Mouse (Mus musculus): Measurements from ENCODE around the gene Reep3. TPM values are rescaled to one million over a fixed set of nuclear protein-coding genes. Genes with fewer than 3 reads are reported as not detected.
"Not testable (repeated sequence)": the region's sequence is repeated elsewhere in the genome, so short reads cannot be mapped to it uniquely, and the experiment has no call there.

Gene Reep3
- total RNA-seq, 1 experiment from 2014 or later = 52.6 TPM

DNA sequence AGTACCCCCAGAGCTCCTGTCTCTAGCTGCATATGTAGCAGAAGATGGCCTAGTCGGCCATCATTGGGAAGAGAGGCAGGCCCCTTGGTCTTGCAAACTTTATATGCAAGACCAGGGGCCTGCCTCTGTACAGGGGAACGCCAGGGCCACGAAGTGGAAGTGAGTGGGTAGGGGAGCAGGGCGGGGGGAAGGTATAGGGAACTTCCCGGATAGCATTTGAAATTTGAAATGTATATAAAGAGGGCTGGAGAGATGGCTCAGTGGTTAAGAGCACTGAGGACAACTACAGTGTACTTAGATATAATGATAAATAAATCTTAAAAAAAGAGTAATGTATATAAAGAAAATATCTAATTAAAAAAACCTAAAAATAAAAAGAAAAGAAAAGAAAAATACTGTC is 16.2 kb upstream of the Reep3 start:
- ATAC-seq (ENCODE audit: extremely low read depth, insufficient number of reproducible peaks, low FRiP score, poor library complexity, severe bottlenecking) = not testable (repeated sequence)

DNA sequence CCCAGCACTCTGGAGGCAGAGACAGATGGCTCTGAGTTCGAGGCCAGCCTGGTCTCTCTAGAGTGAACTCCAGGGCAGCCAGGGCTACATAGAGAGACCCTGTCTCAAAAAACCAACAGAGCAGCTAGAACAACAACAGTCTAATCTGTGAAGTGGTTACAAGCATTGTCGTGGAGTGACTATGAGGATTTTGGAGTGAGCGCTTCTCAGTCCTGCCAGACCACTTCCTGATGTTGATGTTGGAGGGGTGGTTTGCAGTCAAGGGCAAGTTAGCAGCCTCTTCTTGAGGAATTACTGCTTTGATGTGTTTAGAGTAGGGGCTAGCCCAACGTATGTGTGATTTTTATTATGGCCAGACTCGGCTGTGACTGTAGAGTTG is 15.0 kb upstream of the Reep3 start:
- ATAC-seq (ENCODE audit: extremely low read depth, insufficient number of reproducible peaks, low FRiP score, poor library complexity, severe bottlenecking) = no peak

DNA sequence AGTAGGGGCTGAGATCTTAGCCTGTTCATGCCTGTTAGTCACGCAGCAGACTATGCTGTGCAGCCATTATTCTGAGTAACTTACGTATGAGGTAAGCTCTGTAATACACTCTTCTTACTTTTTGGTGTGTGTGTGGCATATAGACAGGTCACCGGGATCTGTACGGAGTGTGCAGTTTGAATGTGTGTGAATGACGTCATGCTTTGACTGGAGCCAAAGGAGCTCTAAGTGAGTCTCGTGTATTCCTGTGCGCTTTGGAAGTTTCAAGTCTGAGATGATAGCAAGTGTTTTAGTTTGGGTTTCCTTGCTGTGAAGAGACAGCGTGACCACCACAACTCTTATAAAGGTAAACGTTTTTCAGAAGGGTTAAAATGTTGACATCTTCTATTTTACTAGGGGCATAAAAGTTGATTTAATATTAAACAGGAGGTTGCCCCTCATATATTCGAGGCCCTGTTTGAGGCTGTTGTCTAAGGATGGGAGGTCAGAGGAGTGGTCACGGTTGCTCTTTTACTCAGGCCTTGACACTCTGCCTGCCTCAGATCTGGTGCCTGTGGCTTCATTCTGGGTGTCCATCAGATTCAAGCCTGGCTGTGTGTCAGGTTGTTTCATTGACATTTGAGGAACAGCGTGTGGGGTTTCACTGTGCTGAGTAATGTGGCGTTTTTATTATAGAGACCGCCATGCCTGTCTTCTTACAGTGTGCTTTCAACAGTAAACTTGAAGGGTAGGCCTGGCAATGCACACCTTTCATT is 14.5 kb upstream of the Reep3 start:
- no peak for ATAC-seq (ENCODE audit: extremely low read depth, insufficient number of reproducible peaks, low FRiP score, poor library complexity, severe bottlenecking)

DNA sequence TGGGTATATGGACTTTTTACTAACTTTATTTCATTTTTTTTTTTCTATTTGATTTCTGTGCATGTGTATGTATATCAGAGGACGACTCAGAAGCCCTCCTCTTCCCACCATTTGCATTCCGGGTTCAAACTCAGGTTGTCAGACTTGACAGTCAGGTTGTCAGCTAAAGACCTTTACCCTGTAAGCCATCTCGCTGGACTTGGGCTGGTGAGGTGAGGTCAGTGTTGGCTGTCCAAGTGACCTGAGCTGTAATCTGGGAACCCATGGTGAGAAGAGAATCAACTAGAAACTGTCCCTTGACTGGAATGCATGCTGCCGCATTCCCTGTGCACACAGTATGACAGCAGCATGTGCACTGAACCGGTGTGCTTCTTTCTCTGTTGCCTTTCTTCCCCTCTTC is 12.9 kb upstream of the Reep3 start:
- ATAC-seq (ENCODE audit: extremely low read depth, insufficient number of reproducible peaks, low FRiP score, poor library complexity, severe bottlenecking) = no peak

DNA sequence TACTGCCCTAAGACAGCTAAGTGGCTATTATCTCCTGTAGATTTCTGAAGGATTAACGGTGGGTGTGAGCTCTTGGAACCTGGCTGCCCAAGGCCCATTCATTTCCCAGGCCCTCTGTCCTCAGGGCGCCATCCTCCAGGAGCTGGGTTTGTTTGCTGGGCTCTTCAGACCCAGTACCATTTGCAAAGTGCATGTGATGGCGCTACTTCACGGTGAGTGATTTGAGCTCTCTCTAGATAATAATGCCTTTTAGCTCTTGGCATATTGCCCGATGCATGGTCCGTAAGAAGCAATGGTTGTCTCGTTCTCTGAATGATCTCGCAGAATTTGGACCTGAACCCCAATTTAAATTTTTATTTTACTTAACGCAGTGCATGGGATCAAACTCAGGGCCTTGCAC is 11.4 kb upstream of the Reep3 start:
- no peak for ATAC-seq (ENCODE audit: extremely low read depth, insufficient number of reproducible peaks, low FRiP score, poor library complexity, severe bottlenecking)

DNA sequence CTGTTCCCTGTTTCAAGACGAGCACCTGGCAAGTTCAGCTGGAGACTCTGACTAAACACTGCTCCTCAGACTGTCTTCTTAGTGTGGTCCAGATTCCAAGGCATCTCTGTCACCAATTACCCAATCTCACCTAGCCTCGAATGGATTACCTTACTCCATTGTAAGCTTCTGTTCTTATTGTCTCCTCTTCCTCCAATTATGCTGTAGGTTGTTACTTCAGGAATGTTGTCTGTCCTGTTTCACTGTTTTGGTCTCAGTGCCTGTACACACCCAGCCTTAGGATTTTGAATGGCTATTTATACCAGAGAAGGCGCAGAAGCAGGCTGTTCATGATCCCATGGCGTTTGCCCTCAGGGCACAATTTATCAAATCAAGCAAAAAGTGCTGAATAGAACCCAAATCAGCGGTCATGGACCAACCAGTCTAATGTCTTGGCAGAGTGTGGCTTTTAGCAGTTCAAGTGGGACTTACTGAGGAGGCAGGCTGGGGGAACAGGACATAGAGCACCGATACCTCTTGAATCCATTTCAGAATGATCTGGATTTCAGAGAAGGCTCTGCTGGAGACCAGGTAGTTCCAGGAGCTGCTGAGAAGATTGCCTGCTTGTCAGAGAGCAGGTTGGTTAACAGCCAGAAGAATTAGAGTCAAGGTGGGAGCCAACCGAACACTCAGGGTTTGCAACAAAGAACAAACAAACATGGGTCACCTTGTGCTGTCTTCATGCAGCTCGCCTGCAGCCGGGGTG is 10.4 kb upstream of the Reep3 start:
- no peak for ATAC-seq (ENCODE audit: extremely low read depth, insufficient number of reproducible peaks, low FRiP score, poor library complexity, severe bottlenecking)

DNA sequence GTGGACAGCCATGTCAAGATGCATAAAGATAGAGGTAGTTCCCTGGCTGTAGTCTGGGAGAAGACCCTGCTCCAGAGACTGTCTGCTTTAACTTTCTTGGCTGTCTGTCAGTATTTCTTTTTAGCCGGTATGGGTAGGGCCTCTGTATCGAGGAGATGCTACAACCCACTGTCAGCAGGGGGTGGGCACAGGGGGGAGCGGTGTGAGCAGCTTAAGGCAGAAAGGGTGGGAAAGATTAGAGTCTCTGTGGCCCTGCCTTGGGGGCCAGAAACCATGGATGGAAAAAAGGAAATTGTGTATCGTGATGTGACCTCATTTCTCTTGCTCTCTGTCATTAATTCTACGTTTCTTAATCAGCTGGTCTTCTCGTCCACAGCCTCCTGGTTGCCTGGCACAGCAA is 9.7 kb upstream of the Reep3 start:
- no peak for ATAC-seq (ENCODE audit: extremely low read depth, insufficient number of reproducible peaks, low FRiP score, poor library complexity, severe bottlenecking)

DNA sequence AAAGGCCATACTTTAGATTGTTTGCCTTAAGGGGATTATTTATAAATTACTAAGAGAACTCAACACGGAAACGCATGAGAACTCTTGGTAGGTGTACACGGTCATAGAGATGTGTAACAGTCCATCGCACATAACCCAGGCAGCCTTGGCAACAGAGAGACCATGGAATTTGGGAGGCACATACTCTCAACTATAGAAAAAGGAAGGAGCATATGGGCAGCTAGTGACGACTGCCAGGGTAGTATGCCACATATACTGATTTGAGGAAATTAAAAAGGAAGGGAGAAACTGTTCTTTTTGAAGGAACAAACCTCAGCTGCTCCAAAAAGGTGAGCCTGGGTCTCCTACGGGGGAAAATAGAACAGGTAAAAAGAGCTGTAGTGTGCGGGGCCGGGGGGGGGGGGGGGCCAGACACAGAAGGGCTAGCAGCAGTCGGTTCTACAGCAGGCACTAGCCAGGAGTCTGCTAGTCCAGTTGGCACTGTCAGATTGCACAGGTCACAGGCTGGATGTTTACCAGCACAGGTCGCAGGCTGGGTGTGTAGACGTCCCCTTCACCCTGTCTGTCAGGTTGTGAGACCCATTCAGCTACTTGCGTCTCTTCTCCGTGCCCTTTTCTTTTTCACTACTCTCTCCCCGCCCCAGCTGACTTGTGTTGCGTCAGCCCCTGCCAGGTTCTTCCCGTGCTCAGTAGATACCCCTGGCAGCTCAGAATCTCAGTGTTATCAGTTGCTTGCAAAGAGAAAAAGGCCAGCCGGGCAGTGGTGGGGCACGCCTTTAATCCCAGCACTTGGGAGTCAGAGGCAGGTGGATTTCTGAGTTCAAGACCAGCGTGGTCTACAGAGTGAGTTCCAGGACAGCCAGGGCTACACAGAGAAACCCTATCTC is 8.8 kb upstream of the Reep3 start:
- no peak for ATAC-seq (ENCODE audit: extremely low read depth, insufficient number of reproducible peaks, low FRiP score, poor library complexity, severe bottlenecking)

DNA sequence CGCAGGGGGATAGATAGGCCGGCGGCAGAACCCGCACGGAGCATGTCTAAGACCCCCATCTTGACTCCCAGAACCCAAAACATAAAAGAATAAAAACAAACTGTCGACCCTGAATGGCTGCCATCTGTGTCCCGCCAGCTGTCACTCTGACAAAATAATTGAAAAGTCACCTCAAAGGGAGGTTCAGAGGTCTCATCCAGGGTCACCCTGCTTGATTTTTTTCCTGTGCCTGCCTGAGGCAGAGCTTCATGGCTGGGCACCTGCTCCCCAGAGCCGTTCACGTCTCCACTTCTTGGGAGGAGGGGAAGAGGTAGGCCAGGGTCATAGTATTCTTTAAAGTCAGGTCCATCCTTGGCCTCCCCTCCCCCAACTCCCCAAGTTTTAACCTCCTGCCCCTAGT is 7.8 kb upstream of the Reep3 start:
- ATAC-seq (ENCODE audit: extremely low read depth, insufficient number of reproducible peaks, low FRiP score, poor library complexity, severe bottlenecking) = no peak

DNA sequence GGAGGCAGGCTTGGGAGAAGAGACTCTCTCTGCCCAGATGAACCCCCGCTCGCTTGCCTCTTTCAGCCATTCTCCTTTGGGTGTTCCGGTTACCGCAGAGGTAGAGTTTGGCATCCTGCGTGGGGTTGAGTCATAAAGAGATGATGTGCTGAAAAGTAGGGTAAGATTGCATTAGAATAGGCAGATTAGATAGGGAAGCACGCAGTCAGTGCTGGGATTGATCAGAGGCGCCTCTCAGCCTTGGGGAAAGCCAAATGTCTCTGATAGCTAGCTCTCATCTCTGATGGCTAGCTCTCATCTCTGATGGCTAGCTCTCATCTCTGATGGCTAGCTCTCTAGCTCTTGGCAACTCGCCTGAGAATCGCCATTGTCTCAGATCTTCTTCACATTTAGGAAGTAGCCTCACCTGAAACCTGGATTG is 4.1 kb upstream of the Reep3 start:
- ATAC-seq (ENCODE audit: extremely low read depth, insufficient number of reproducible peaks, low FRiP score, poor library complexity, severe bottlenecking) = no peak

DNA sequence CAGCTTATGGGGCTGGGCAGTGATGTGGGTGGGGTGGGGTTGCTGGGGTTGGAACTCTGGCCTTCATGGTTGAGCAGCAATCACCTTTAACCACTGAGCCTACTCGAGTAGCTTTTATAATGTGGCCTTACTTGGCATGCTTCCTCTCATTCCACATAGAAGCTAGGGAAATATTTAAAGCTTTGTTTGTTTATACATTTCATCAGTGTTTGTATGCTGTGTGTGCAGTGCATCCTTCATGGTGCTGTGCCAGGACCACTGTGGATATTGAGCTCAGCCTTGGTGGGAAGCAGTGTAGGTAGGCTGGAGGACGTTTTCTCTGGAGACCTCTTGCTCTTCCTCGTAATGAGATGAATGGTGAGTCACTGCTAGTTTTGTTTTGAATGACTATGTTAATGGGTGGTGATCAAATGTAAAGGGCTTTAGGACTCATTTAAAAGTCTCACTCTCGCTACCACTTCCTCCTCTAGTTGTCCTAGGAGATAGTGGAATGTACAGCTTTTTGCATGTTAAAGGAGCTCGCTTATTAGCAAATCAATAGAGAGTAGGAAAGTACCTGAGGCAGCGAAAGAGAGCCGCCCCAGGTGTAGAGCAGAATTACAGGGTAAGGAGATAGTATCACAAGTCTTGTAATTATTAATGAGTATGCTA is 3.4 kb upstream of the Reep3 start:
- no peak for ATAC-seq (ENCODE audit: extremely low read depth, insufficient number of reproducible peaks, low FRiP score, poor library complexity, severe bottlenecking)

DNA sequence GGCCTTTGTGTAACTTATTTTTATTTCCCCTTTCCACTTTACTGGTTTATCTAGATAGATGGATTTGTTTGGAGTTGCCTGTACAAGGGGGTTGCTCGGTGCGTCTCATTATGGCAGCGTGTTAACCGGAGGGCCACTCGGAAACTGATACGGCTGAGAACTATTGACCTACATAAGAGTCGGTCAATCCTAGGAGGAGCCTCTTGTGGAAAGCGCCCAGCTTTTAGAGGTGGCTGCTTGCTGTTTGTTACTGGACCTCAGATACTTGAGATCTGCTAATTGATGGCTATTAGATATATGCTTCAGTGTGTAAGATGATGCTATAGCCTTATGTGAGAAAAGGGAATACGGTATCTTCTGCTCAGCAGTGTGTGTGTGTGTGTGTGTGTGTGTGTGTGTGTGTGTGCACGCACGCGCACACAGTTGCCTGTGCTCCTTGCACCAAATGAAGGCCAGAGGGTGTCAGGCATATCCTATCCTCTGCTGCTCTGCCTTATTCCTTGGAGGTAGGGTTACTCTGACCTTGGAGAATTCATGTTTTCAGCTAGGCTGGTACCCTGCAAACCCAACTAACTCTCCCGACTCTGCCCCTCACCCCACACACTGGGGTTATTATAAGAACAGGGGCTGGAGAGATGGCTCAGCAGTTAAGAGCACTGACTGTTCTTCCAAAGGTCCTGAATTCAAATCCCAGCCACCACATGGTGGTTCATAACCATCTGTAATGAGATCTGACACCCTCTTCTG is 2.6 kb upstream of the Reep3 start:
- ATAC-seq (ENCODE audit: extremely low read depth, insufficient number of reproducible peaks, low FRiP score, poor library complexity, severe bottlenecking) = no peak

DNA sequence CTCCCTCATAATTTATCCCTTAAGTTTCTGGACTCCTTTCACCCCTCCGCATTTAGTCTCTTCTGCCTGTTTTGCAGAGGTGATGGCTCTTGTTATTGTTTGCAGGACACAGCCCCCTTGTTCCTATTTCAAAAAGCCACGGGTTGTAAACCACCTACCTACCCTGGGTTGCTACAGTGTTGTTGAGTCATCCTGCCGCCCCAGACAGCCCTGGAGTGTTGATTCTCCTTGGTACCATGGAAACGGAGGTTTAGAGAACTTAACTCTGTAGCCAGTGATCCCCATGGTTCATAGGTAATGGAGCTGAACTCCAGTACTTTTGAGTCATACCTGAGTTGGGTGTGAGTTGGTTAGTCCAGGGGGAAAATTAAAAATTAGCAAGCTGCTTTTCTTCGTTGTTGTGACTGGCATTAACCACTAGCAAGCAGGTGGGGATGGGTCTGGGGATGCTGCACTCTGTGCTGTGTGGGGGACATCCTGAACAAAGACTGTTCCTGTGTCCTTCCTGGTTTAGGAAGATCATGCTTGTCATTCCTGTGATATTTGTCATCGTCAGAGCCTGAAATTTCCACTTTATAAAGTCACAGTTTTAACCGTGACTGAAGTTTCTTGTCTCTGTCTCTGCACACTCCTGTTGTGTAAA is 1.8 kb upstream of the Reep3 start:
- ATAC-seq (ENCODE audit: extremely low read depth, insufficient number of reproducible peaks, low FRiP score, poor library complexity, severe bottlenecking) = peak; percentile 80

DNA sequence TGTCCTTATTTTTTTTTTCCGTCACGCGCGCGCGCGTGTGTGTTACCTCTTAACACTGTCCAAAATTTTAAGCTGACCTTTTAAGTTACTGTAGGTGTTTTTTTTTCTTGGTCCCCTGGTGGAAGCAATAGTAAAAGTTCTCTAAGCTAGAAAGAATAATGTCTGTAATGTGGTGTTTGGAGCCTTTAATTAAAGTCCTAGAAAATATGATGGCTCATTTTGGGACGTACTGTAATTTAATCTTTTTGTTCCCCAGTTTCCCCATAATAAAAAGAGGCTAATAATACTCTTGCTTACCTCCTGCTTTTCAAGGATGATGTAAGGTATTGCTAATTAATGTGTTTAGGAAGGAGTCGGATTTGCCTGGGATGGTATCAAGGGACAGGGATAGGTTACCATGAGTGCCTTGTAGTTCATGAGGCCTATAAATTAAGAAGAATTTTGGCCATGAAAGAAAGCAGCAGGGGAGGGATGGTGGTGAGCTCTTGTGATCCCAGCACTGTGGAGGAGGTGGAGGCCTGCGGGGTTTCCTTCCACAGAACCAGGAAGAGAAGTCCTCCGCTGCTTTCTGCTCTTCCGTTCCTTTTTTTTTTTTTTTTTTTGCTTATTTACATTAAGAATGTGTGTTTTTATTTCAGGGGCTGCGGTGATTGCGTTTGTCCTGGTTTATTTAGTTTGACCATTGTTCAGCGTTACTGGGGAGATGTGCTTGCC is 849 bp upstream of the Reep3 start:
- ATAC-seq (ENCODE audit: extremely low read depth, insufficient number of reproducible peaks, low FRiP score, poor library complexity, severe bottlenecking) = 0 out of 2 replicates have a peak, but pooled peaks have one; percentile 1

DNA sequence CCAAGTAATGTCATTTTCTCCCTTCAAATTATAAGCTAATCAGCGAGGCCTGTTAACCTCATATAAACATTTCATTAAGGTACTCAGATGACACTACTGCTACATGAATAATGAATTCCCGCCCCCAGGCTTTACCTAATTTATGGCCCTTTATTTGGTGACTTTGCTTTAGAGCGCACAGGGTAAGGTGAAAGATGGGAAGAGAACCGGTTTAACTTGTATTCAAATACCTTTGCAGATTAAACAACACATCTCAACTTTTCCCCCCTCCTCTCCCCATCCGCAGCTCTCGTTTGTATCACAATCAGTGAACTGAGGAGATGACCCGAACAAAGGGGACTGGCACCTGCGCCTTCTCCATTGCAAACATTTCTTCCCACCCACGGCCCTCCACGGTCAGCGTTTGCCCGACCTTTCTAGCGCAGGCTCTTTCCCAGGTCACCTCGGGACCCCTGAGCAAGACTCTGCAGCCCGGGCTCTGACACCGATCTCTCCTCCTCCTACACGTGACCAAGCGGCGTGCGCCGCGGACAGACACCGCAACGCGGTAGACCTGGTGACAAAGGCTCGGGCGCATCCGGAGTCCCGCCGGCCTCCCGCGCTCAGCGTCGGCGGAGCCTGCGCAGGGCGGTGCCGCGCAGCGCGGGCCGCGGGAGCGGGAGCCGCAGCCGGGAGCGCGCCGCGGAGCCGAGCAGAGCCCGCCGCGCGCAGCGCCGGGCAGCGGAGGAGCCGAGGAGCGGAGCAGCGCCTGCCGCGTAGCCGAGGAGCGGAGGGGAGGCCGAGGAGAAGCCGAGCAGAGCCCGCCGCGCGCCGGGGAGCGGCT is 736 bp downstream of the Reep3 start, which contains the start of gene Jmjd1c:
TSS of gene Jmjd1c (plus strand) at position 328 of the 823 bp plus-strand sequence.
- peak; percentile 47; the same call in 1 of the 2 replicates for ATAC-seq (ENCODE audit: extremely low read depth, insufficient number of reproducible peaks, low FRiP score, poor library complexity, severe bottlenecking)

DNA sequence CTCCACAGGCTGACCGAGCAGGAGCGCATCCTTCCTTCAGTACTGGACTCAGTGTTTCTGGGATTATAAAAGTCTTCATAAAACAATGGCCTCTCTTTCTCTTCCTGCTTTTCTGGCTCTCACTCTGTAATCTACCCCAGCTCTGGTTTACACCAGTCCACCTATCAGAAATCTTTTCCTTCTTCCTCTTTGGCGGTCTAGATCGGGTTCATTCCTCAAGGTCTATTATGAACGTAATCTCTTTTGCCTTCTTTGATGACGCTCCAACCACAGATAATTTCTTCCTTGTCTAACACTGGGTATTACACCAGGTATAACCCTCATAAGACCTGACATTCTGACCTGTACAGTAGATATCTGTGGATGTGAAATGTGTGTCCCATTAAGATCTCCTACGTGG is 1.8 kb downstream of the Reep3 start:
- no peak for ATAC-seq (ENCODE audit: extremely low read depth, insufficient number of reproducible peaks, low FRiP score, poor library complexity, severe bottlenecking)

DNA sequence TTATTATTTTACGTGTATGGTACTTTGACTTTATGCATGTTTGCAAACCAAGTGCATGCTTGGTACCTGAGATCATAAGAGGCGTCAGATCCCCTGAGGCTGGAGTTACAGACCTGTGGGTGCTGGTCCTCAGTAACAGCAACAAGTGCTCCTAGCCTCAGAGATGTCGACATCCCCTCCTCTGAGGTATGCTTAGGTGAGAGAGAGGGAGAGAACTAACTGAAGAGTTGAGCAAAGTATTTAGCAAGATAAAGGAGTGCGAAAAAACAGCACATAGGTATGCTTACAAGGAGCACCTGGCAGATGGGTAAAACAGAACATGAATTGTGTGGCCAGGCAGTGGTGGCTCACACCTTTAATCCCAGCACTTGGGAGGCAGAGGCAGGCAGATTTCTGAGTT is 6.1 kb downstream of the Reep3 start:
- no peak for ATAC-seq (ENCODE audit: extremely low read depth, insufficient number of reproducible peaks, low FRiP score, poor library complexity, severe bottlenecking)

All from neutrophil, adult 5-6 weeks (primary cell).